Mouse (Mus musculus) erythroblast, embryonic 14.5 days (primary cell): Measurements from ENCODE around the gene Rubcnl.

Experiments
- GATA1 ChIP-seq: IDR thresholded peaks from 2 replicates; pipeline ENCODE4 v1.6.1; 2012; ENCODE audit warnings: low read length, inconsistent platforms, mixed read lengths
- TAL1 ChIP-seq: IDR thresholded peaks from 3 replicates; pipeline ENCODE4 v1.6.1; 2012; ENCODE audit warnings: low read length, inconsistent platforms, mixed read lengths

- no peak for TF ChIP-seq TAL1
- TF ChIP-seq GATA1: no peak
These were observed 1.4 kb downstream of the Rubcnl start for GRCm38 (mm10) chr14:75017277-75017676.
